Mouse (Mus musculus): ENCODE results near the gene Ctla4. TPM values are rescaled to one million over a fixed set of nuclear protein-coding genes. Genes with fewer than 3 reads are reported as not detected.

Gene Ctla4
- polyA plus RNA-seq, 1 experiment from 2014 or later, result not detected

GRCm38 (mm10) chr1:60862951-60863461 lies 23.8 kb upstream of the Ctla4 start:
- Histone ChIP-seq H3K27me3 (ENCODE audit: control insufficient read depth, insufficient read depth, low read length) (no peaks in the 10 kb centered on the region), H3K9ac (no peak overlapping the region), H3K4me1 (replicated peaks; ENCODE audit: control insufficient read depth, insufficient read depth, low read length) (peaks cover 13% of the 10 kb centered on the region), H3K36me3 (replicated peaks; ENCODE audit: control insufficient read depth, insufficient read depth) (no peaks in the 10 kb centered on the region), H3K4me2 (replicated peaks) (no peak overlapping the region), H3K9me3 (ENCODE audit: control insufficient read depth, low read length) (no peaks in the 10 kb centered on the region), H3K27ac (peak overlapping the region; percentile 27; the same call in 1 of the 2 replicates), H3K4me3 (replicated peaks; ENCODE audit: low read length) (no peak overlapping the region)
- ATAC-seq (ENCODE audit: low FRiP score) (no peak), DNase-seq (ENCODE audit: low spot score) (no peak)
- WGBS, result 62% methylated on average over 13 of the region's 13 CpGs

- Histone ChIP-seq H3K4me2 (replicated peaks) (no peak overlapping the region), H3K4me3 (replicated peaks; ENCODE audit: low read length) (no peak overlapping the region), H3K9me3 (ENCODE audit: control insufficient read depth, low read length) (no peaks in the 10 kb centered on the region), H3K27ac (no peak overlapping the region), H3K9ac (no peak overlapping the region), H3K36me3 (replicated peaks; ENCODE audit: control insufficient read depth, insufficient read depth) (no peaks in the 10 kb centered on the region), H3K27me3 (ENCODE audit: control insufficient read depth, insufficient read depth, low read length) (no peaks in the 10 kb centered on the region), H3K4me1 (replicated peaks; ENCODE audit: control insufficient read depth, insufficient read depth, low read length) (peaks cover 13% of the 10 kb centered on the region)
- WGBS, result 84% methylated on average over 3 of the region's 3 CpGs
- ATAC-seq (ENCODE audit: low FRiP score) (no peak), DNase-seq (ENCODE audit: low spot score) (no peak)
Observed at GRCm38 (mm10) chr1:60863701-60864100, 23.1 kb upstream of the Ctla4 start.

GRCm38 (mm10) chr1:60865167-60865566 lies 21.6 kb upstream of the Ctla4 start:
- H3K36me3 ChIP-seq (replicated peaks; ENCODE audit: control insufficient read depth, insufficient read depth), result no peaks in the 10 kb centered on the region
- H3K27ac ChIP-seq, result no peak overlapping the region
- no peak overlapping the region for H3K4me2 ChIP-seq (replicated peaks)
- H3K4me3 ChIP-seq (replicated peaks; ENCODE audit: low read length), result no peak overlapping the region
- no peak overlapping the region for H3K9ac ChIP-seq
- H3K4me1 ChIP-seq (replicated peaks; ENCODE audit: control insufficient read depth, insufficient read depth, low read length), result peaks cover 13% of the 10 kb centered on the region
- no peaks in the 10 kb centered on the region for H3K9me3 ChIP-seq (ENCODE audit: control insufficient read depth, low read length)
- H3K27me3 ChIP-seq (ENCODE audit: control insufficient read depth, insufficient read depth, low read length), result no peaks in the 10 kb centered on the region
- DNase-seq (ENCODE audit: low spot score), result no peak
- no peak for ATAC-seq (ENCODE audit: low FRiP score)
- WGBS, result 91% methylated on average over 2 of the region's 2 CpGs

GRCm38 (mm10) chr1:60866043-60866442 lies 20.8 kb upstream of the Ctla4 start:
- WGBS, result 78% methylated on average over 5 of the region's 5 CpGs
- no peak overlapping the region for H3K9ac ChIP-seq
- no peak overlapping the region for H3K4me2 ChIP-seq (replicated peaks)
- DNase-seq (ENCODE audit: low spot score) (no peak), ATAC-seq (ENCODE audit: low FRiP score) (no peak)
- no peak overlapping the region for H3K4me3 ChIP-seq (replicated peaks; ENCODE audit: low read length)
- peaks cover 9% of the 10 kb centered on the region for H3K4me1 ChIP-seq (replicated peaks; ENCODE audit: control insufficient read depth, insufficient read depth, low read length)
- no peaks in the 10 kb centered on the region for H3K27me3 ChIP-seq (ENCODE audit: control insufficient read depth, insufficient read depth, low read length)
- no peaks in the 10 kb centered on the region for H3K36me3 ChIP-seq (replicated peaks; ENCODE audit: control insufficient read depth, insufficient read depth)
- H3K27ac ChIP-seq, result no peak overlapping the region
- H3K9me3 ChIP-seq (ENCODE audit: control insufficient read depth, low read length), result no peaks in the 10 kb centered on the region

GRCm38 (mm10) chr1:60868333-60869277 lies 18.2 kb upstream of the Ctla4 start:
- Histone ChIP-seq H3K9me3 (ENCODE audit: control insufficient read depth, low read length) (no peaks in the 10 kb centered on the region), H3K36me3 (replicated peaks; ENCODE audit: control insufficient read depth, insufficient read depth) (no peaks in the 10 kb centered on the region), H3K4me1 (replicated peaks; ENCODE audit: control insufficient read depth, insufficient read depth, low read length) (peaks cover 2% of the 10 kb centered on the region; the same call in 1 of the 2 replicates), H3K9ac (no peak overlapping the region), H3K27me3 (ENCODE audit: control insufficient read depth, insufficient read depth, low read length) (no peaks in the 10 kb centered on the region), H3K4me3 (replicated peaks; ENCODE audit: low read length) (no peak overlapping the region), H3K4me2 (replicated peaks) (no peak overlapping the region), H3K27ac (no peak overlapping the region)
- ATAC-seq (ENCODE audit: low FRiP score) (peak; percentile 40; the same call in 1 of the 2 replicates), DNase-seq (ENCODE audit: low spot score) (peak; percentile 68)
- WGBS, result 58% methylated on average over 17 of the region's 17 CpGs

- DNase-seq (ENCODE audit: low spot score), result no peak
- Histone ChIP-seq H3K9me3 (ENCODE audit: control insufficient read depth, low read length) (no peaks in the 10 kb centered on the region), H3K27ac (no peak overlapping the region), H3K9ac (no peak overlapping the region), H3K4me3 (replicated peaks; ENCODE audit: low read length) (no peak overlapping the region), H3K27me3 (ENCODE audit: control insufficient read depth, insufficient read depth, low read length) (no peaks in the 10 kb centered on the region), H3K4me2 (replicated peaks) (no peak overlapping the region), H3K4me1 (replicated peaks; ENCODE audit: control insufficient read depth, insufficient read depth, low read length) (no peaks in the 10 kb centered on the region), H3K36me3 (replicated peaks; ENCODE audit: control insufficient read depth, insufficient read depth) (no peaks in the 10 kb centered on the region)
- 63% methylated on average over 3 of the region's 3 CpGs for WGBS
- no peak for ATAC-seq (ENCODE audit: low FRiP score)
Observed at GRCm38 (mm10) chr1:60875267-60875666, 11.5 kb upstream of the Ctla4 start.

GRCm38 (mm10) chr1:60880116-60880867 lies 6.5 kb upstream of the Ctla4 start:
- Histone ChIP-seq H3K4me3 (replicated peaks; ENCODE audit: low read length) (no peak overlapping the region), H3K9ac (no peak overlapping the region), H3K36me3 (replicated peaks; ENCODE audit: control insufficient read depth, insufficient read depth) (no peaks in the 10 kb centered on the region), H3K4me2 (replicated peaks) (no peak overlapping the region), H3K27me3 (ENCODE audit: control insufficient read depth, insufficient read depth, low read length) (no peaks in the 10 kb centered on the region), H3K9me3 (ENCODE audit: control insufficient read depth, low read length) (no peaks in the 10 kb centered on the region), H3K4me1 (replicated peaks; ENCODE audit: control insufficient read depth, insufficient read depth, low read length) (no peaks in the 10 kb centered on the region), H3K27ac (no peak overlapping the region)
- ATAC-seq (ENCODE audit: low FRiP score), result no peak
- WGBS, result 65% methylated on average over 10 of the region's 10 CpGs
- DNase-seq (ENCODE audit: low spot score), result no peak

- Histone ChIP-seq H3K4me3 (replicated peaks; ENCODE audit: low read length) (no peak overlapping the region), H3K9ac (no peak overlapping the region), H3K9me3 (ENCODE audit: control insufficient read depth, low read length) (no peaks in the 10 kb centered on the region), H3K27ac (no peak overlapping the region), H3K36me3 (replicated peaks; ENCODE audit: control insufficient read depth, insufficient read depth) (no peaks in the 10 kb centered on the region), H3K4me1 (replicated peaks; ENCODE audit: control insufficient read depth, insufficient read depth, low read length) (no peaks in the 10 kb centered on the region), H3K27me3 (ENCODE audit: control insufficient read depth, insufficient read depth, low read length) (no peaks in the 10 kb centered on the region), H3K4me2 (replicated peaks) (no peak overlapping the region)
- DNase-seq (ENCODE audit: low spot score) (no peak), ATAC-seq (ENCODE audit: low FRiP score) (no peak)
- 74% methylated on average over 2 of the region's 2 CpGs for WGBS
Observed at GRCm38 (mm10) chr1:60882792-60883191, 4.0 kb upstream of the Ctla4 start.

- DNase-seq (ENCODE audit: low spot score) (no peak), ATAC-seq (ENCODE audit: low FRiP score) (no peak)
- Histone ChIP-seq H3K9me3 (ENCODE audit: control insufficient read depth, low read length) (no peaks in the 10 kb centered on the region), H3K4me3 (replicated peaks; ENCODE audit: low read length) (no peak overlapping the region), H3K36me3 (replicated peaks; ENCODE audit: control insufficient read depth, insufficient read depth) (no peaks in the 10 kb centered on the region), H3K4me1 (replicated peaks; ENCODE audit: control insufficient read depth, insufficient read depth, low read length) (no peaks in the 10 kb centered on the region), H3K4me2 (replicated peaks) (no peak overlapping the region), H3K27me3 (ENCODE audit: control insufficient read depth, insufficient read depth, low read length) (no peaks in the 10 kb centered on the region), H3K9ac (no peak overlapping the region), H3K27ac (no peak overlapping the region)
- WGBS, result 87% methylated on average over 2 of the region's 2 CpGs
Observed at GRCm38 (mm10) chr1:60883279-60883678, 3.5 kb upstream of the Ctla4 start.

Data from hindbrain, embryonic 14.5 days (tissue).